Mouse (Mus musculus): ENCODE data around the gene Clvs2.
A peak's percentile ranks its signal among the peaks of the same experiment; 100 is the strongest.

Clvs2 gene

DNA sequence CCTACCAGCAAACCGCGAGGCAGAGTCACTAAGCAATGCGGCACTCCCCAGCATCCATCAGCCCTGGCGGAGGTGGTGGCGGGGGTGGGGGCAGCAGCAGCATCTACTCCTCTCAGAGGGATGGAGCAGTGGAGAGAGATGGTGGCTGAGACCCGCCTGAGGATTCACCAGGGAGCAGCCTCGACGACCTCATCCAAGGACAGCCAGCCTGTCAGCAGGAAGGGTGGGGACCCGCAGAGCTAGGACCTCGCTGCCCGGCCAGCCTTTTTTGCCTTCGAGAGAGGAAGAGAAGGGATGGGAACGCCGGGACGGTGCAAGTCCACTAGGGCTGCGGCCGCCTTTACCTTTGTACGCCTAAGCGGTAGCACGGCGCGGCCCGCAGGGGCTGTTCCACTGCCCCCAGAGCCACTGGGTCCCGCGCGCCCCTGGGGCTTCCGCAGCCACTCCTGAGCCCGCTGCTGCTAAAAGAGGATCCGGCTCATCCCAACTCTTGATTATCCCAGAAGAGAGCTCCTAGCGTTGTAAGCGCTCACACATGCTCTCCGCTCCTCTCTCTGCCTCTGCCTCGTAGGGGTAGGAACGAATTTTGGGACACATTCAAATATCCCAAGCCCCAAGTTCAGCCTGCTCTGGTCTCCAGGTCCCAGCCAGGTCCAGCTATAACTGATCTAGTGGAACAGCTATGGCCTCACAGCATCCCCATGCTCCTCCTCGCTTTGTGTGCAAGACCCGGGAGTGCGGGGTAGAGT lies at the start of gene Clvs2:
TSS of gene Clvs2 (minus strand) at position 639 of the 749 bp plus-strand sequence.
- DNase-seq (ENCODE audit: low spot score): peak; percentile 20

DNA sequence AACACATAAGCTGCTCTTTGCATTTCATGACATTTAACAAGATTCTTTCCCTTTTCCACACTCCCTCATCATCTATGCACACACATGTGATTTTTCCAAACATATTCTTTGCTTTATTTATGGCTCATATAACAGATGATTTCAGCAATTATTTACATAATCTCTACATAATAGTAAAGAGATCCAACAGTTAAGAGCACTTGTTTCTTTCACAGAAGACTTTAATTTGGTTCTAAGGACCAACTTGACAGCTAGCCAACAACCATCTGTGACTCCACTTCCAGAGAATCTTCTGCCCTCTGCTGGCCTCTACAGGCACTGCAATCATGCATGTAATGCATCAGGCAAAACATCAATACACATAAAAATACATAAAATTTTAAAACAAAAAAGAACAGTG lies 28.6 kb upstream of the Clvs2 start:
- DNase-seq (ENCODE audit: low spot score): no peak

DNA sequence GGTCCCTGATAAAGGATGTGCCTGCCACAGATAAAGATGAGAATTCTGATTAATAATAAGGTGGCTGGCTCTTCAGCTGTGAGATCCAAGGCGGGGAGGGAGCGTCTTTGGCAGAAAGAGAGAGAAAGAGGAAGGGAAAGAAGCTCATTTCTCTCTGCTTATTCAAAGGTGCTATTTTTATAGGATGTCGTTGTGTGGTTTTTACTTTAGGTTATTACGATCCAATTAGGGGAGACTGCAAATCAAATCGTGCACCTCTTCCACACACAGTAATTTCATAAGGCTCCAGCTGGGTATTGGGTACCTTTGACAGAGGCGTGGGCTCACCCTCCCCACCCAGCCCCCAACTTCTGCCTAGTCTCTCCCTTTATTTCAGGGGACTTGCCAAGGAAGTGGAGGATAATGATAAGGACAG lies 985 bp downstream of the Clvs2 start:
- DNase-seq (ENCODE audit: low spot score): no peak

DNA sequence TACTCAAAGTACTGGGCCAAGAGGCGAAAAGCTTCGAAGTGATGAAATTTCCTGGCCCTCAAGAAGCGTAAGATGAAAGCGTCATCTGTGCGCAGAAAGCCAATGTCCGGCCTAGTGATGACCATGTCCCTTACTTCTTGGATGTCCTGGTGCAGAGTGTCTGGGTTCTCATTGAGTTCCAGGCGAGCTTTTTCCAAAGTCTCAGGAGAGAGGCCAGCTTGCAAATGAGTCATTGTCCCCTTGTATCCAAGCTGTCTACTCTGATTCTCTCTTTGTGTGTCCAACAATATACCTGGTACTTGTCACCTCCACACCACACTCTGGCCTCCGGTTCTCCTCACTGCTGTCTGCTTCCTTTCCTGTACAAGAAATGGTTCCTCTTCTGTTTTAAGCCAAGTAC lies 1.9 kb downstream of the Clvs2 start:
- no peak for DNase-seq (ENCODE audit: low spot score)

DNA sequence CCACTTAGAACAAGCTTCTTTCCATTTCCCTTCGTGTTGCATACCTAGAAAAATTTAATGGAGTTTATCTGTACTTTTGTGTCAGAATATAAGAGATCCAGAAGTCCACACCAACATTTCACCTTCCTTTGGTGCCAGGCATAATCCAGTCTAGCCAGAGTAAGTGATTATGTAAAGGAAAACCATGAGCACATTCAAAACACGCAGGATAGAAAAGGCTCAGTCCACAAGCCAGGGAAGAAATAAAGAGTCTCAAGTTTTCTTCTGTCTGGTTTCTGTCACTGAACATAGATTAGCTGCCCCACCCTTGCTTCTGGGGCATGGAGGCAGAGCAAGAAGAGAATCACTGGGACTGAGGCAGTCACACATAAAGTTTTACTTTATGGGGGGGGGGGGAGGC lies 8.4 kb downstream of the Clvs2 start:
- DNase-seq (ENCODE audit: low spot score): no peak

DNA sequence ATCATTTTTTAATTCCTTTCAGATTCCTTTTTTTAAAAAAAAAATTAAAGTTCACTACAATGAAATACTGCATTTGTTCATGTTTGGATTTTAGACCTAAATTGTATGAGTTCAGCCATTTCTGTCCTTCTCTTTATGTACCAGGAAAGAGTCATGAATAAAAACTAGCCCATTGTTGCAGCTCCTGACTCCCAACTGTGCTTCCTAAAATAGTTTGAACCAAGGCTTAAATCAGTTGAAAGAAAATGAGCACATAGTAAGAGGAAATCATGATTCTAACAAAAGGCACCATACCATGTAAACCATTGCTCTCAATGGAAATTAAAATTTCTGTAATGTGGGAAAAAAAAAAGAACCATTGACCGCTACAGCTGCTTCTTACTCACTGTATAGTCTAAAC lies 11.4 kb downstream of the Clvs2 start:
- DNase-seq (ENCODE audit: low spot score): no peak

DNA sequence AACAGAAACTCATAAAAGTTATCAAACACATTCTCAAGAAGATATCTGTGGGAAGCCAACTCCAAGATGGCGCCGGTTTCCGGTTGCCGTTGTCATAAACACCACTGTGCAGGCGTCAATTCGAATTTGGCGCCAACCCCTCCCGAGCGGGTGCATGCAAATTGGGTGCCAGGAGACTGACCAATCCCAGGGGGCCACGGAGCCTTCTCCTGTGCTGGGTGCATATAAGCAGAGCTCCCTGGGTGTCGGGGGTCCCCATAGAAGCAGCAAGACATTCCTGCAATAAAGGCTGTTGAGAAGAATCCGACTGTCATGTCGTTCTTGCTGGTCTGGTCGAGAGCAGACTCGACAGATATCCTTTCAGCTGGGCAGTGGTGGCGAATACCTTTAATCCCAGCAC lies 31.8 kb downstream of the Clvs2 start:
- DNase-seq (ENCODE audit: low spot score): peak; percentile 11

DNA sequence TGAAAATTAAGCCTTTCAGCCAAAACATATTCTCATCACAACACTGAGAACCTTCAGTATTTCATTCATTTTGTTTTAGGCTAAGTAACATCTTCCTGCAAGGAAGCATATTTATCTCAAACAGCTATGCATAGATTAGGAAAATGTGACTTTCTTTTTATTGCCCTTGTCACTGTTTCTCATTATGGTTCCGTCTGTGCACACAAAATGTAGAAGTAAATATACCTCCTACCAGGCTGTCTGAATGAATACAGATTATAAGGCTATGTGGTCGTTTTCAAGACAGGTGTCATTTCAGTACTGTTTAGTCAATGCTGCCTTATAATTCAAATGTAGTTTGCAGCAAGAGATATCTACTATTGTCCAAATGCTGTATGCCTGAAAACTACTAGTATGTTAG lies 35.8 kb downstream of the Clvs2 start:
- no peak for DNase-seq (ENCODE audit: low spot score)

DNA sequence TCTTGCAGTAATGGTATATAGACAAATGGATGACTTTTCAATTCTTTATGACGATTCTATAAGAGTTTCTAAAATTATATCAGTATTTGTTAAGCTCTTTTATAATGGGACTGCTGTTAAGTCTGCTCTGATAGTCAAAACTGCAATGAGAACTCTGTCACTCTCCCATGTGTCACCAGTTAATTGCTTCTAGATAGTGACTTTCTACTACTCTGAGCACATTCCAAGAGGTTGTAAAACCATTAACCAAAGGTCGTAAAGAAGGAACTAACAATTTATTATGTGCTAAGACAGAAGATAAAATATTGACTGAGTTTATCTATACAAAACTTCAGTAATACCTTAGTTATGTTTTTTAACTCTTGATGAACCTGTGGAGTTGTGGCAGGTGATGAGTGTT lies 37.5 kb downstream of the Clvs2 start:
- DNase-seq (ENCODE audit: low spot score): no peak

DNA sequence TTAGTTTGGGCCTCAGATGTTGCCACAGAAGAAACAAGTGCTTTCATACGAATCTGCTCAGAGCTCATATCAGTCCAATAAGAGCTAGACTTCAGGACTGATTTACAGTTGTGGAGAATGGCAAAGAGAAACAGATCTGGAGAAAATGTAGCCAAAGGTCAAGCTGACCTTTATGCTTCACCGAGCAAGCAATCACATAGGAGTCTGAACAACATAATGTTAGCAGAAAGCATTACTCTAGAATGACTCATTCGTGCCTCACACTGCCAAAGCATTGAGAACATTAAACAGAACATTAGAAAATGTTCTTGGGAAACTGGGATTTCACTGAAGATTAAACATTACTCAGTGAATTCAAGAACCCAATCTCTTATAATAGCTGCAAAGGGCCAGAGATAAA lies 66.5 kb downstream of the Clvs2 start:
- no peak for DNase-seq (ENCODE audit: low spot score)

DNA sequence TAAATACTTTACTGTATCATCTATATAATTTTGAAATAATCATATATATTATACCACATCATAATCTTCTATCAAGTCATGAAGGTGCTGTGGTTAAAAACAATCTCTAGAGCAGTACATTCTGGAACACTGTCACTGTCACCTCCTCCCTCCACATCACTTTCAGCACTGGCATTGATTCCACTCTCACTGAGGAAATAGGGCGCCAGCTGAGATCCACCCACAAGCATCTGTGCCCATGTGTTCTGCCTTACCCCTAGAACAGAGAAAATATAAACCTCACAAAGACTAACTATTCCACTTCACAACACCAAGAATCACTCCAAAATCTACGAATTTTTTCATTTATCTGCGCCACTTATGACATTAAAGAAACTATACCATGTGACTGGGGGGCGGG lies 84.2 kb downstream of the Clvs2 start:
- no peak for DNase-seq (ENCODE audit: low spot score)
